Mouse (Mus musculus): ENCODE data around the gene Eif4e1b.

GRCm38 (mm10) chr13:54829450-54829849 is 45.7 kb downstream of the Eif4e1b start:
- TF ChIP-seq POLR2A (IDR thresholded peaks at IDR 0.05; ENCODE audit: insufficient read depth, low read depth, low read length) (no peak), CTCF (IDR thresholded peaks at IDR 0.05) (no peak), EP300 (IDR thresholded peaks at IDR 0.05; ENCODE audit: insufficient read depth, low read depth, low read length) (no peak)
